Mouse (Mus musculus): ENCODE results near the gene Ptprj. TPM values are rescaled to one million over a fixed set of nuclear protein-coding genes. Genes with fewer than 3 reads are reported as not detected.

The Ptprj gene
- polyA plus RNA-seq, 1 experiment from 2014 or later, result 2.4 TPM

- Histone ChIP-seq H3K27ac (no peak overlapping the region), H3K4me1 (0 out of 2 replicates have a peak, but pooled peaks cover 3% of the 10 kb centered on the region), H3K4me3 (no peak overlapping the region), H3K9me3 (no peaks in the 10 kb centered on the region), H3K36me3 (no peaks in the 10 kb centered on the region), H3K27me3 (ENCODE audit: insufficient read depth, poor library complexity, severe bottlenecking) (no peaks in the 10 kb centered on the region)
- WGBS, result 89% methylated on average over 5 of the region's 5 CpGs
- DNase-seq (ENCODE audit: low spot score), result no peak
Measured at GRCm38 (mm10) chr2:90547144-90547609, 33.3 kb downstream of the Ptprj start.

DNA sequence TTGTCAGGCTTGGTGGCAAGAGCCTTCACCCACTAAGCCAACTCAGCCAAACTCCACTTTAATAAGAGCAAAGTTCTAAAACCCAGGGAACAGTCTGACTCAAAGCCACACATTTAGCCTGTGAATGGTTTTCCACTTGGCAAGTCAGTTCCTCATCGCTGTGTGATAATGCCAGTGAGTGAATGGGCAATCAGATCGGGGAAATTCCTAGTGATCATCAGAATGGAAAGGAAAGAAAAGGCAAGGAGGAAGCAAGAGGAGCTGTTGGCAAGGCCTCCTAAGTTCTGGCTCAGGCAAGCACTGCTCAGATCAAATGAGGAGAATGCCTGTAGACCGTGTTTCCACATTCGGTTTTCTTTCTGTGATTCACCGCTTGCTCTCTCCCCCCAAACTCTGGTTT is 35.2 kb downstream of the Ptprj start:
- Histone ChIP-seq H3K27me3 (ENCODE audit: insufficient read depth, poor library complexity, severe bottlenecking) (no peaks in the 10 kb centered on the region), H3K4me1 (no peaks in the 10 kb centered on the region), H3K36me3 (no peaks in the 10 kb centered on the region), H3K9me3 (no peaks in the 10 kb centered on the region), H3K4me3 (no peak overlapping the region), H3K27ac (no peak overlapping the region)
- 83% methylated on average over 5 of the region's 5 CpGs for WGBS
- no peak for DNase-seq (ENCODE audit: low spot score)

DNA sequence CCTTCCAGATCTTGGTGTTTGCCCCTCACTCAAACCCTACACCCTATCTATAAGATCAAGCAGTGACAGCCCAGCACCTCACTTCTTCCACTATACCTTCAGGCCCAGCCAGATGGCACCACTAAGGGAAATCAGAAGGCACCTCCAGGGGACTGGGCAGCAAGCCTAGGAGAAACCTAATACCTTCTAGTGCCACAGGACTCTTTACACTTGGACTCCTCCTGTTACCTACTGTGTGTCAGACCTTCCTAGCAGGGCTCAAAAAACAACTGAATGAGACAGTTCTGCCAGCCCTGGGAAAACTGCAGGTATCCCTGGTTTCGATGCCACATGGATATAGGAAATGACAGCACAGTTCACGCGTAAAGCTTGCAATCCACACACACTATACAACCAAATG is 36.5 kb downstream of the Ptprj start:
- Histone ChIP-seq H3K36me3 (no peaks in the 10 kb centered on the region), H3K27ac (no peak overlapping the region), H3K27me3 (ENCODE audit: insufficient read depth, poor library complexity, severe bottlenecking) (no peaks in the 10 kb centered on the region), H3K4me1 (no peaks in the 10 kb centered on the region), H3K9me3 (no peaks in the 10 kb centered on the region), H3K4me3 (no peak overlapping the region)
- WGBS, result 92% methylated on average over 3 of the region's 3 CpGs
- no peak for DNase-seq (ENCODE audit: low spot score)

DNA sequence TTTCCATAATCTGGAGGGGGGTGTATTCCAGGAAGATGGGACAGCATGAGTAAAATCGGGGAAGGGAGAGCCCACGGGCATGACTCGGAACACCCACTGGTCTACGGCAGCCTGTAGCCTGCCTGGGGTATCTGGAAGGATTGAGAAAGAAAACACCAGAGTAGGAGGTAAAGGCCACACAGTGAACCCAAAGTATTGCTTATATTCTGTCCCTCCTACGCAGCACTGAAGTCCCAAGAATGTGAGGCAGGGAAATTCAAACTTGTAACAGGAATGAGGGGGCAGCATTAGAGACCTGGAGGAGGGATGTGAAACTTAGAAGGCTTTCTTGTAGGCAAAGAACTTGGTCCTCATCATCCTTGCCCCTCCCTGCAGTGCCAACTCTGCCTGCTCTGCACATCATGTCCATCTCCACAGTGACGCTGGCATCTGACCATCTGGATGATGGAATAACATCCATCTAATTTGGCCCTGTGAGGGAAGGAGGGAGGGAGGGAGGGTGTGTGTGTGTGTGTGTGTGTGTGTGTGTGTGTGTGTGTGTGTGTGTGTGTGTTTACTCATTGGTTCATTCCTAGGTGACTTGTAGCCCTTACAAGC is 37.2 kb downstream of the Ptprj start:
- Histone ChIP-seq H3K9me3 (no peaks in the 10 kb centered on the region), H3K4me3 (no peak overlapping the region), H3K27ac (no peak overlapping the region), H3K4me1 (no peaks in the 10 kb centered on the region), H3K27me3 (ENCODE audit: insufficient read depth, poor library complexity, severe bottlenecking) (no peaks in the 10 kb centered on the region), H3K36me3 (no peaks in the 10 kb centered on the region)
- 79% methylated on average over 6 of the region's 6 CpGs for WGBS
- no peak for DNase-seq (ENCODE audit: low spot score)

- Histone ChIP-seq H3K27me3 (ENCODE audit: insufficient read depth, poor library complexity, severe bottlenecking) (no peaks in the 10 kb centered on the region), H3K36me3 (no peaks in the 10 kb centered on the region), H3K4me1 (no peaks in the 10 kb centered on the region), H3K4me3 (no peak overlapping the region), H3K9me3 (no peaks in the 10 kb centered on the region), H3K27ac (no peak overlapping the region)
- no peak for DNase-seq (ENCODE audit: low spot score)
- WGBS, result 87% methylated on average over 2 of the region's 2 CpGs
Measured at GRCm38 (mm10) chr2:90542656-90543055, 37.8 kb downstream of the Ptprj start.

- peaks cover 5% of the 10 kb centered on the region; the same call in 1 of the 2 replicates for H3K4me1 ChIP-seq
- no peaks in the 10 kb centered on the region for H3K36me3 ChIP-seq
- H3K27me3 ChIP-seq (ENCODE audit: insufficient read depth, poor library complexity, severe bottlenecking), result no peaks in the 10 kb centered on the region
- DNase-seq (ENCODE audit: low spot score), result no peak
- WGBS, result 78% methylated on average over 4 of the region's 4 CpGs
- H3K4me3 ChIP-seq, result no peak overlapping the region
- no peaks in the 10 kb centered on the region for H3K9me3 ChIP-seq
- H3K27ac ChIP-seq, result no peak overlapping the region
Measured at GRCm38 (mm10) chr2:90539206-90539605, 41.2 kb downstream of the Ptprj start.

GRCm38 (mm10) chr2:90537244-90537643 is 43.2 kb downstream of the Ptprj start:
- Histone ChIP-seq H3K4me3 (no peak overlapping the region), H3K4me1 (peaks cover 7% of the 10 kb centered on the region; the same call in 1 of the 2 replicates), H3K36me3 (no peaks in the 10 kb centered on the region), H3K27me3 (ENCODE audit: insufficient read depth, poor library complexity, severe bottlenecking) (no peaks in the 10 kb centered on the region), H3K27ac (no peak overlapping the region), H3K9me3 (no peaks in the 10 kb centered on the region)
- no peak for DNase-seq (ENCODE audit: low spot score)
- WGBS, result 83% methylated on average over 4 of the region's 4 CpGs

GRCm38 (mm10) chr2:90536555-90536954 is 43.9 kb downstream of the Ptprj start:
- 35% methylated on average over 9 of the region's 9 CpGs for WGBS
- H3K4me1 ChIP-seq, result peaks cover 7% of the 10 kb centered on the region; the same call in 1 of the 2 replicates

GRCm38 (mm10) chr2:90534751-90535150 is 45.7 kb downstream of the Ptprj start:
- DNase-seq (ENCODE audit: low spot score), result no peak
- peaks cover 7% of the 10 kb centered on the region; the same call in 1 of the 2 replicates for H3K4me1 ChIP-seq
- 85% methylated on average over 6 of the region's 6 CpGs for WGBS

More at GRCm38 (mm10) chr2:90536555-90536954, 43.9 kb downstream of the Ptprj start:
- Histone ChIP-seq H3K36me3 (no peaks in the 10 kb centered on the region), H3K4me3 (no peak overlapping the region), H3K27ac (no peak overlapping the region), H3K9me3 (no peaks in the 10 kb centered on the region), H3K27me3 (ENCODE audit: insufficient read depth, poor library complexity, severe bottlenecking) (no peaks in the 10 kb centered on the region)
- DNase-seq (ENCODE audit: low spot score), result no peak

GRCm38 (mm10) chr2:90533944-90534343 is 46.5 kb downstream of the Ptprj start:
- DNase-seq (ENCODE audit: low spot score), result no peak
- H3K4me3 ChIP-seq, result no peak overlapping the region
- H3K27ac ChIP-seq, result no peak overlapping the region
- 95% methylated on average over 7 of the region's 7 CpGs for WGBS
- no peaks in the 10 kb centered on the region for H3K9me3 ChIP-seq
- H3K27me3 ChIP-seq (ENCODE audit: insufficient read depth, poor library complexity, severe bottlenecking), result no peaks in the 10 kb centered on the region
- H3K4me1 ChIP-seq, result peaks cover 7% of the 10 kb centered on the region; the same call in 1 of the 2 replicates
- no peaks in the 10 kb centered on the region for H3K36me3 ChIP-seq

More at GRCm38 (mm10) chr2:90534751-90535150, 45.7 kb downstream of the Ptprj start:
- H3K9me3 ChIP-seq, result no peaks in the 10 kb centered on the region
- H3K27me3 ChIP-seq (ENCODE audit: insufficient read depth, poor library complexity, severe bottlenecking), result no peaks in the 10 kb centered on the region
- no peak overlapping the region for H3K27ac ChIP-seq
- no peaks in the 10 kb centered on the region for H3K36me3 ChIP-seq
- no peak overlapping the region for H3K4me3 ChIP-seq

DNA sequence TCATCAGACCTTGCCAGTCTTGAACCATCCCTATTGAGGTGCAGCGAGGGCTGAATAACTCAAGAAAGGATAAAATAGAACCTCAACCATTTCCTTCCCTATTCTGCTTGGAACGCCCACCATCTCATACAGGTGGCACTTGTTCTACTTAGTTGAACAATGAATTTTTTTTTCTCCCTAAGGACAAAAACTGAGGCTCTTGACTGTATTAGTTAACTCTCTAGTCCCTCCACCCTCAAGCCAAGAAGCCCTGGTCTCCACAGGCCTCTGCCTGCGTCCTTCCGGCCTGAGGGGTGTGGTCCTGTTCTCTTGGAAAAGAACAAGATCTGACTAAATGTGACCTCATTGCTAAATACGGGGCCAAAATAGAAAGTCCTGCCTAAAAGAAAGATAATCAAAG is 48.4 kb downstream of the Ptprj start:
- no peaks in the 10 kb centered on the region for H3K27me3 ChIP-seq (ENCODE audit: insufficient read depth, poor library complexity, severe bottlenecking)
- no peaks in the 10 kb centered on the region for H3K36me3 ChIP-seq
- H3K27ac ChIP-seq, result no peak overlapping the region
- 78% methylated on average over 5 of the region's 5 CpGs for WGBS
- peaks cover 7% of the 10 kb centered on the region; the same call in 1 of the 2 replicates for H3K4me1 ChIP-seq
- no peaks in the 10 kb centered on the region for H3K9me3 ChIP-seq
- H3K4me3 ChIP-seq, result no peak overlapping the region
- DNase-seq (ENCODE audit: low spot score), result no peak

- DNase-seq (ENCODE audit: low spot score), result no peak
- Histone ChIP-seq H3K4me3 (no peak overlapping the region), H3K4me1 (0 out of 2 replicates have a peak, but pooled peaks cover 3% of the 10 kb centered on the region), H3K36me3 (no peaks in the 10 kb centered on the region), H3K27ac (no peak overlapping the region), H3K9me3 (no peaks in the 10 kb centered on the region), H3K27me3 (ENCODE audit: insufficient read depth, poor library complexity, severe bottlenecking) (no peaks in the 10 kb centered on the region)
- 84% methylated on average over 5 of the region's 5 CpGs for WGBS
Measured at GRCm38 (mm10) chr2:90528107-90528506, 52.3 kb downstream of the Ptprj start.

- no peak for DNase-seq (ENCODE audit: low spot score)
- no peak overlapping the region for H3K27ac ChIP-seq
- no peaks in the 10 kb centered on the region for H3K27me3 ChIP-seq (ENCODE audit: insufficient read depth, poor library complexity, severe bottlenecking)
- 77% methylated on average over 6 of the region's 6 CpGs for WGBS
- no peak overlapping the region for H3K4me3 ChIP-seq
- no peaks in the 10 kb centered on the region for H3K36me3 ChIP-seq
- H3K4me1 ChIP-seq, result 0 out of 2 replicates have a peak, but pooled peaks cover 3% of the 10 kb centered on the region
- no peaks in the 10 kb centered on the region for H3K9me3 ChIP-seq
Measured at GRCm38 (mm10) chr2:90526971-90527370, 53.5 kb downstream of the Ptprj start.

Measured in heart, embryonic 10.5 days (tissue).